Mouse (Mus musculus) brain, adult 2 months (tissue): ENCODE data around the gene Rnf123.
A peak's percentile ranks its signal among the peaks of the same experiment; 100 is the strongest.

Experiments used
- DNase-seq: peaks from one replicate; pipeline ENCODE4 v3.0.0; 2011; ENCODE audit warnings: low read depth, low spot score

Gene Rnf123

DNA sequence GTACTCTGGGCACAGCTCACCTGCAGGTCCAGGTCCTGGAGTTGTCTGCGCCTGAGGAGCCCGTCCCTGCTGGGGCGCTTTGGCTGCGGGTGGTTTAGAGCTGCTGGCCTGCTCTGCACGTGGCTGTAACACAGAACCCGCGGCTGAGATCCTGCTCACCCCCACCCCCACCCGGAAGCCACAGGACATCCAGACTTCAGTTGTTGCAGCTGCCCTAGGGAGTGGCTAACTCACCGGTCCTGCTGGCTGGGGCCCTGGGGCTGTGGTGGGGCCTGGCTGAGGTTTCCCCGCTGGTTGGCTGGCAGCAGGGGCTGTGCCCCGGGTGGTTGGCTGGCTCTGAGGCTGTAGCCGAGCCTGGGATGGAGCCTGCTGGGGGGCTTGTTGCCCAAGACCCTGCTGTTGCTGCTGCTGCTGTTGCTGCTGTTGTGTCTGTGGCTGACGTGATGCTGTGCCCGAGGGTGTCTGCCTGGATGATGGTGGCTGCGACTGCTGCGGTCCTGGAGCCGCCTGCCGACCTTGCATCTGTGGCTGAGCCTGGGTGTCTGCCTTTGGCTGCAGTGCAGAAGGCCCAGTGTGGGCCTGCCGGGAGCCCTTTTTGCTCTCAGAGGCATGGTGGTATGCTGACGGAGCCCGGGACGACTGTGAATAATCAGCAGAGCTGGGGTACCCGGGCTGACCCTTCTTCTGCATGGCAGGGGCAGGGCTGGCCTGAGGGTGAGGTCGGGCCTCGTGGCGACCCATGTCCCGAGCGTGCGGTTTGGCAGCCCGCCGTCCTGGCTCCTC is 21.8 kb upstream of the Rnf123 start:
- DNase-seq = no peak

DNA sequence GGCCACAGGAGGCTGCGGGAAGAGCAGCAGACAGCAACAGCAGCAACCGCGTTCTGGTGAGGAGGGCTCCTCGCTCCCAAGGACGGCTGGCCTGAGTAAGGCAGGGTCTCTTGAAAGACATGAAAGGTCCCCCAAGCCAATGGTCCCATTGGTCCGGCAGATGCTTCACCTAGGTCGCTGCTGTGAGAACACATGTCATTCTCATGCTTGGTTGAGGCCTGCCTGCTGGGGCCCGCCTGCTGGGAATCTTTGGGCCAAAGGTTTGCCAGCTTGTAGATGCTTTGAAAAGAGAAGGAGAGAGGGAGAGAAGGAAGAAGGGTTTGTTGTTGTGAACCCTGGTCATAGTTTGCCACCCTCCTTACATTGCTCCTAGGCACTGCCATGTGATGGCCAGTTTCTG is 16.5 kb upstream of the Rnf123 start:
- DNase-seq = peak; percentile 57

DNA sequence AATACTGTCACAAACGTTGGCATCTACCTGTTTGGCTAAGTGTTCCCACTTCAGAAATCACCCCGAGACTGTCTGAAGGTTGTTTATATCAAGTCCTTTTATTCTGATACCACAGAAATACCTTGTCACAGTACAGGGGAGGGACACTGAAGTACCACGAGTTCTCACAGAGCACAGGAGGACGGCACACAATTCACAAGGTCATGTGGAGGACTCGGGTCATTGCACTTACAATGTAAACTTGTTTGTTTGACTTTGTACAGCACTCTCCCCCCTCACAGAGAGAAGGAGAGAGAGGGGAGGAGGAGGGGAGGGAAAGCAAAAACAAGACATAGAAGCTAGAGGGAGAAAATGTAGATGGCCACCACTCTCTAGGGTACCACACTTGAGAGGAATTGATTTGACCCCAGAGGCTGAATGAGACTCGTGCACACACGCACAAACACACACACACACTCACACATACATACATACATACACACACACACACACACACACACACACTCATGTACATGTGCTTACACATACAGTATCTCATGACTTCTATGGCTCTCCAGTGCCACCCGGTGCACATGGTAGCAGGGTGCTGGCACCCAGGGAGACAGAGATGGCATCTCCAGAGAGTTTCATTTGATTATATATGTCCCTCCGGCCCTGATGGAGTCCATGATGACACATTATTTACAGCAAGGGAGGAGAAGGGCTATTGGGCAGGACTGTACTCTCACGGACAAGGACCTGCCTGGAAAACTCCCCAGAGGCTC is 13.0 kb upstream of the Rnf123 start:
- DNase-seq = no peak

DNA sequence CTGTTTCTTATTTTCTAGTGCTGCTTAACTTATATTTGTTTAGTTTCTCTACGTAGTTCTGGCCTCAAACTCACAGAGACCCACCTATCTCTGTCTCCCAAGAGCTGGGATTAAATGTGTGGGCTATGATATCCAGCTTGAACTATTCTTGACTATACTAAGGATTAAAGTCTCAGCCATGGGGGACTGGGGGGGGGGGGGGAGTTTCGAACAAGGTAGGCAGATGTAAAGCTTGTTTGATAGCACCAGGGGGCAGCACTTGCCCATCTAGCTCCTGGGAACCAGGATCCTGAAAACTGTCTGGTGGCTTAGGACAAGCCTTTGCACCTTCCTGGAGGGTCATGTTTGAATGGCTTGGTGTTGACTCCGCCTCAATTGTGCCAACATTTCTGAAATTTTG is 12.4 kb upstream of the Rnf123 start:
- peak; percentile 92 for DNase-seq

DNA sequence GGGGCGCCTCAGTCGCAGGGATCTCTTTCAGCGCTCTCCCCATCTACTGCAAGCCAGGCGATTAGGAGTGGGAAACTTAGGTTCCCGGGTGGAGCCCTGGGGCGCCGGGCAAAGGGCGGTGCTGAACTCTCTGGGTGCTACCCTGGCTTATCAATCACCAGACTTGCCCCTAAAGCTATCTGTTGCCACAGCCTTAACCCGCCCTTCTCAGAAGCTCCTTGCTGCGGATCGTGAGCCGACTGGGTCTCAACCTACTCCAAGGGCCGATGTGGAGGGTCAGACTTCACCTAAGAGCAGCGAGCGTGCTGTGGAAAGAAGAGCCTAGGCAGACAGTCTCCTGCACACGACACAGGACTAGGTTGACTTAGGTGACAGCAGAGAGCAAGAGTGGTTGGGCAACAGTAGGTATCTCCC is 11.9 kb upstream of the Rnf123 start:
- DNase-seq = no peak

DNA sequence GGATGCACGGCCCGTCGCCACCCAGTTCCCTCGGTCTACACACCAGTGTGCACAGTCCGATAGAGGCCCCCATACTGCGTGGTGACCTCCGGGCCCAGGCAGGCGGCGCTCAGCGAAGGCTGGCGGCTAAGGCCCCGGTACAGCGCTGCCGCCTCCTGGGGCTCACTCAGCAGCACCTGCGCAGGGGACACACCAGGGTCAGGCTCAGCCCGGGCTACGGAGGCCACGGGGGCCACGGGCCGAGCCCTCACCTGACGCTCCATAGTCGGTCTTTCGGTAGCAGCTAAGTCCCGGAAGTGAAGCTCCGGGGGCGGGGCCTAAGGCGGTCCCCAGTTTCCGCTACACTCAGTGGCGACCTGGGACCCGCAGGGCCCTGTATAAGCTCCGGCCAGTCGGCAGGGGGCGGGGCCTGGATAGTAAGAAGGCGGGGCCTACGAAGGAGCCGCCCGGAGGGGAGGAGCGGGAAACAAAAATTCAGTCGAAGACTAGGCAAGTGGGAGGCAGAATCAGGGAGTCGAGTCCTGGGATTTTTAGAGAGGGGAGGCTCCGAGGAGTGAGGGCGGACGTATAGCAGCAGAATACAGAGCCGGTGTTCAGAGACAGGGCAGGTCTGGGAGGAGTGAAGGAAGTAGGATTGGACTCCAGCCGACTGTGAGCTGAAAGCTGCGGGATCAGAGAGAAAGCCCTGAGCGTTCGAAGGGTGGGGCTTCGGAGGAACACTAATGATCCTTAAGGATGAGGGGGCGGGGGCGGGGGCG is 11.2 kb upstream of the Rnf123 start, which contains the start of gene Apeh:
Gene Apeh, minus strand, starts transcription at position 423 of the 758 bp plus-strand sequence.
- DNase-seq = peak; percentile 93

DNA sequence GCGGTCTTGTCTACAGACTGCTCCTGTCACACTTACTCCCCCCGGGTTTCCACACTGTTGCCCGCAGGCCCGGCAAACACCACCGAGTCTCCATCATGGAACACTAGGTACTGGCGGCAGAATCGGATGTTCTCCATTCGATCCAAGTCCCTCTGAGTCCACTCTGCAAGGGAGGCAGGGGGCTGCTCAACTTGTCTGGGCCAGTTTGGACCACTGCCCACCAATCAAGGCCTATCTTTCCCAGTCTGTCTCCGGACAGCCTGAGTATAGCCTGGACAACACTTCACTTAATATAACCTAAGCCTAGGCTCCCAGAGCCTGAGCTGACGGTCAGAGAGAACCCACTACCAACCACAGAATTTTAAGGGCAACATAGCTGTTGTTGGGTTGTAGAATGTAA is 10.4 kb upstream of the Rnf123 start:
- DNase-seq = no peak

DNA sequence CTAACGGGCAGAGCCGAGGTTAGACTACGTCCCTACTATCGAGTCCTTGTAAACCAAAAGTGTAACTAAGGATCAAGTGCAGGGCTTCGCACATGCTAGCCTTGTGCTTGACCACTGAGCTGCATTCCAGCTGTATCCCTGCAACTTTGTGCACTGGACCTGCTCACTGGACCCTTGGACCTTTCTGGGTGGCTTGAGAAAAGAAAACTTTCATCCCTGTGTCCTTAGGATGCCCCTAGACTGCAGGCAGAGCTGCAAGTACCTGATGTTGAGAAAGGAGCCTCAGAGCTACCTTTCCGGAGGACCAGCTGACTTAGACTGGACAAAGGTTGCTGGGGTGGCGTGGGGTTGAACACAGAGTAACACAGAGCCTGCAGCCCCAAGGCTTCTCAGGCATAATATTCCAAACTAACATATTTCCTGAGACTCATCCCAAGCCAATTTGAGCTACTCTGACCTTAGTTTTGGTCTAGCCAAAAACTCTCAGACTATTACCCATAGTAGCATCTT is 7.5 kb upstream of the Rnf123 start:
- no peak for DNase-seq

DNA sequence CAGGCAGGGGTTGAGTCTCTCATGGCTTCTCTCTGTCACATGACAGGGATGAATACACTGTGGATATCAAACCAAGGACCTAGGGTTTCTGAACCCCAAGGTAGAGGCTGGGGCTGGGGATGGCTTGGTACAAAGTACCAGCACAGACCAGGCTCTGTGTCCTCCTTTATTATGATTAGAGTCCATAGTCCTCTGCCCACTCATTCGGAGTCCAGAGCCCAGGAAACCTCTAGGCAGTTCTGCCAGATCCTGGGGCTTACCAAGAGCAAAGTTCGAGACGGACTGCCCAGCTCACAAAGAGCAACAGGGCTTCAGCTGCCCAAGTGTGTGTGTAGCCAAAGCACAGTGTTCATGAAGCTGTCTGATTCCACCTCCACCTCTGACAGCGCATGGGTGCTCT is 2.1 kb upstream of the Rnf123 start:
- DNase-seq = no peak

DNA sequence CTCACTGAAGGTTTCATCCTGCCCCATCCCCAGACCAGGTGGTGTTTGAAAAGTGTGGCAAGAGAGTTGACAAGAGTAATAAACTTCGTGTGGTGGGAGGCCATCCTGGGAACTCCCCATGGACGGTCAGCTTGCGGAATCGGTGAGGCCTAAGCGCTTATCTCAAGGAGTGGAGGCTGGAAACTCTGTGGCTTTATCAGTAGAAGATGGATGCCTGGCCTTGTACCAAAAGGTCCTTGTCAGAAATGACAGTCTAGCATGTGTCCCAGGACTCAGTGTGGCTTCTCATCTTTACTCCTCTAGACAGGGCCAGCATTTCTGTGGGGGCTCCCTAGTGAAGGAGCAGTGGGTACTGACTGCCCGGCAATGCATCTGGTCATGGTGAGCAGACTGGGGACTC is 415 bp upstream of the Rnf123 start:
- DNase-seq = no peak

DNA sequence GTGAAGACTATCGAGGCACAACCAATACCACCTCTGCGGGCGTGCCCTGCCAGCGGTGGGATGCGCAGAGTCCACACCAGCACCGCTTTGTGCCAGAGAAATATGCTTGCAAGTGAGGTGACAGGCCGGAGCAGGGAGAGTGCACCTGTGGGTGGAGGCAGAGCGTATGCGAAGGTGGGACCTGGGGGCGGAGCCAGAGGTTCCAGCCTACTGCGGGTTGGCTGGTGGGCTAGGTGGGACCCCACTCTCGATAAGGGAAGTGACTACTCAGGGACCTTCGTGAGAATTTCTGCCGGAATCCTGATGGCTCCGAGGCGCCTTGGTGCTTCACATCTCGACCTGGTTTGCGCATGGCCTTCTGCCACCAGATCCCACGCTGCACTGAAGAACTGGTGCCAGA is 597 bp downstream of the Rnf123 start:
- no peak for DNase-seq

DNA sequence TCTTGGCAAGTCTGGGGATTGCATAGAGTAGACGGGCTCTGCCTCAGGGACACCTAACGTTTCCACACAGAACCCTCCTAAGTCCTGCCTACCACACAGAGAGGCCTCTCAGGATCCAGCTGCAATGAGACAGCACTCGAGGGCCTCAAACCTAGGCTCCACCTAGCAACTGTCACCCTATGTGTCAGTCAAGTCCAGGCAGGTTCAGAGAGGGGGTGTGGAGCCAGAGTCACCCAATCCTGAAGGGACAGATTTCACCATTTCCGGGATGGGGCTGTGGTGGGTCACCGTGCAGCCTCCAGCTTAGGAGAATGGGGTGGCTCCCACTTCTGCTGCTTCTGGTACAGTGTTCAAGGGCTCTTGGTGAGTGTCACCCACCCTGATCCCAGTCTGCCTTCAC is 3.0 kb downstream of the Rnf123 start, which contains the start of gene Mst1:
Gene Mst1, plus strand, starts transcription at position 269 of the 400 bp plus-strand sequence.
- no peak for DNase-seq

DNA sequence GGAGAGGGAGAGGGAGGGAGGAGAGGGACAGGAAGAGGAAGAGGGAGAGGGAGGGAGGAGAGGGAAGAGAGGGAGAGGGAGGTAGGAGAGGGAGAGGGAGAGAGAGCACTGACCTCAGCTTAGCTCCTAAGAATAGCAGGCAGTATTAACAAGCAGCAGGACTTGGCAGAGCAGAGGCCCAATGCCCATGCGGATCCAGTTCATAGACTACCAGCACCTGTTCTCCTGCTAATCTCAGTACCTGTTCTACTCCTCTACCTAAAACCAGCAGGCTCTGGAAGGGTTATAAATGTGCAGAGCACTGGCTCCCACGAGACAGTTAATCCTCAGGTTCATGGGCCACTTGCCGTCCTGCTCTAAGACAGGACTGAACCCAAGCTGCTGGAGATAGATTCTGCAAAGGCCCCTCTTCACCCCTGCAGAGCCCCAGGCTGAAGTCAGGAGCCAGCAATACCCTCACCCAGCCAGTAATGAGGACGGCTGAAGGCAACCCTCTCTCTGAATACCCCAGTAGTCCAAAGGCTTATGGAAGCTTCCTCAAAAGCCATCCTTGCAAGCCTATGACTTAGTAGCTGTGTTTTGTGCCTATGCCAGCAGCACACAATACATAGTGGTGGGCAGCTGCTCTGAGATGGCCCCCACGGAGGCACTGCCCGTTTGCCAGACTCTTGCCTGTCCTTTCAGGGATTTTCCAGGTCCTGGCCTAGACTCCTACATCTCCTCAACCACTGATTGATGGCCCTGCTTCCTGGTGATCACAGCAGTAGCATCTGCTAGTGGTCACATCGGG is 9.8 kb downstream of the Rnf123 start:
- DNase-seq = peak; percentile 98

DNA sequence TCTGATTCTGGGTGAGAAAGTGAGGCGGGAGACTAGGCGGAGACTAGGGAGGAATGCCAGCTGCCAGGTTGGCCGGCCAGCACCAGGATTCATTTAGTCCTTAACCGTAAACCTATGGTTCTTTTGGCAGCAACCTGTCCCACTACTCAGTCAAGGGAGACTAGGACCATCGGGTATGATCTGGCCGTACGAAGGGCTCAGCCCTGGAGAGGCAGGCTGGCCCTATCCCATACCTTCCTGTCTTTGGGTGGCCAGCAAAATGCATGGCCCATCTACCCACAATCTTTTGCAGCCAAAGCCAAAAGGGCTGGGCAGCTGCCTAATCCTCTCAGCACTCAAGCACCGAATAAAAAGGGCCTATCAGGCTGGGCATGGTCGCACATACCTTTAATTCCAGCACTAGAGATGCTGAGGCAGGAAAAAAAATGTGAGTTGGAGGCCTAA is 10.6 kb downstream of the Rnf123 start:
- peak; percentile 83 for DNase-seq

DNA sequence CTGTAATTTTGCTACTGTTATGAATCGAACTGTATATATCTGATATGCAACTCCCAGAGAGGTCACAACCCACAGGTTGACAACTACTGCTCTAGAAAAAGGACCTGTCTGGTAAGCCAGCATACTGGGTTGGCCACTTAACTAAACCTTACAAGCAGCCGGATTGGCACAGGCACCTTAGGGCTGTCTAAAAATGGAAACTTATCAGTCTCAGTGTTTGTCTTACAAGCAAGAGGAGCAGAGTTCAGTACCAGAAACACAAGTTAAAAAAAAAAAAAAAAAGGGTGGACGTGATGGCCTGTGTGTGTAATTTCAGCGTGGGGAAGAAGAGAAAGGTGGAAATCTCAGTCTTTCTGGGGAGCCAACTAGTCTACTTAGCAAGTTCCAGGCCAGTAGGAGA is 11.3 kb downstream of the Rnf123 start:
- no peak for DNase-seq

DNA sequence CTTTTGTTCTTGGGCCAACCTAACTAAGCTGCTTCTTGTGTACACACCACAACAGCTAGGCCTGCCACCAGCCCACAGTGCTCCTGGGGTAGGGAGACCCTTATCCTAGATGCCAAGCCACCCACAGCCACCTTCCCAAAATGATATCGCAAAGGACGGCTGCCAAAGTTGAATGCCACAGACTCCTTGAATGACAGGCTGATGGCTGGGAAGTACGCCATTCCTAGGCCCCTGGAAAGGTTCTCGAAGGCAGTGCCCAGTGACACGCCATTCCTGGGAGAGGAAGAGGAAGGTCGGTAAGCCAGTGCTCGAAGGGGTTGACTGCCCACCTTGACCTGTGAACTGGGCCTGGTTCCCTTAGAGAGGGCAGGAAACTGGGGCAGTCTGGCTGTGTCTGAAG is 13.6 kb downstream of the Rnf123 start:
- no peak for DNase-seq

DNA sequence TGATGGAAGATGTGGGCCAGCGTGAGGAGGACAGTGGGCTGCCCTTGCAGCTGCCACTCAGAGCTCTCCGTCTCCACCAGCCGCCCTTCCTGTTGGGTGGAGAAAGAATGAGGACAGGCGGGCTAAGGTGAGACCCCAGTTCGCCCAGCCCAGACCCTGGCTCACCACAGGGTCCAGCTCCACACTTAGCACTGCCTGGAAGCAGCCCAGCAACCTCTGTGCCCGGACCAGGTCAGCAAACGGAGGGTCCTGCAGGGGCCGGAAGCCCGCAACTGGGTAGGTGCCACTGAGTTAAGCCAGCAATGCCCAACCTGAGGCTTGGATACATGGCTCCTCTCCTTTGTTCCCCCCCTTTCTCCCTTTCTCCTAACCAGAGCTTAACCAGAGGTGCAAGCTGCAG is 14.1 kb downstream of the Rnf123 start:
- DNase-seq = no peak

DNA sequence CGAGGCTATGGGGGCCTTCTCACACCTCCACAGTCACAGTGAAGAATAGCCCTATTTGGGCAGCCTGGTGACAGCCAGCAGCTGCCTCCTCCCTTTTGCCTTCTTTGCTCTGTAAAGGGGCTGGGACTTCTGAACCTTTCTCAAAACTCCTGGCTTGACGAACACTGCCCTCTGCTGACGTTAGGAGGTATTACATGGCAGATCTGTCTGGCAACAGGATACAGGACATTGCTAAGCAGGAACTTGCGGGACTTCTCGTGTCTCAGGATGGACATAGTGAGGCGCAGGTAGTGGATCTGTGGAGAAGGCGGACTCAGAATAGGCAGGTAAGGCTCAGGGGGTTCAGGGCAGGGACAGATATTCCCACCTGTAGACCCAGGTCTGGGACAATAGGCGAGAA is 15.2 kb downstream of the Rnf123 start:
- DNase-seq = peak; percentile 96

DNA sequence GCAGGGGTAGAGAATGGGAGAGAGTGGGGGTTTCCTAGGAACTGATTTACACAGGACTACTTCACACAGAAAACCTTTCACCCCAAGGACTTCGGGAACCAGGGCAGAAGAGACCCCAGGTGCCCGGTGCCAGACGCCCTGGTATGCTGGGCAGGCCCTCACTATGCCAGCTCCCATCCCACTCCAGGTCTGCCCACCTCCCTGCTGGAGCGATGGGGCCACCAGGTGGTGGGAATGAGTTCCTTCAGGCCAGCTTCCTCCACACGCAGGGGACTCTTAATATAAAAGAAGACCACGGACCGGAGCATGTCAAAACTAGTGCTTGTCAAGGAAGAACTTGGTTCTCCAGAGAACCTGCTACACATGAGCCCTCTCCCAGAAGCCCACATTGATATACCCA is 15.9 kb downstream of the Rnf123 start:
- no peak for DNase-seq

DNA sequence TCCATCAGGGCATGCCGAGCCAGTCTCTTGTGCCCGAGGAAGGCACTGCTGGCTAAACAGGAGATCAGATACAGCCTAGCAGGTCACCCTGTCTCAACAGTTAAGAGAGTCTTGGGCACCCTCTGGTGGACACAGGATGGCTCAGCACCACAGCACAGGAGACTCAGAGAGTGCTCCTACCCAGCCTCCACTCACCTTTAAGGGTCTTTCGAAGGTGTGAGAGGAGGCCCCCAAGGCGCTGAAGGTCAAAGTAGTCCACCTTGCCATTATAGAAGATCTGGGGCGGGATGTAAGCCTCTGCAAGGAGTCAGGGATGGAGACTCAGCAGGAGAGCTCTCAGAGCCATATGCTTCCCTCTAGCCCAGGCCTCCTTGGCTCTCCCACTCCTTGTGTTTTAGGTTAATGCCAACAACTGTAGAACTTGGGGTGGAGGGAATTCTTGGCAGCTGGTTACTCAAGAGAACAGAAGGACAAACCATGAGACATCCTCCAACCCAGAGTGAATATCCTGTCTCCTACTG is 17.6 kb downstream of the Rnf123 start:
- peak; percentile 92 for DNase-seq

DNA sequence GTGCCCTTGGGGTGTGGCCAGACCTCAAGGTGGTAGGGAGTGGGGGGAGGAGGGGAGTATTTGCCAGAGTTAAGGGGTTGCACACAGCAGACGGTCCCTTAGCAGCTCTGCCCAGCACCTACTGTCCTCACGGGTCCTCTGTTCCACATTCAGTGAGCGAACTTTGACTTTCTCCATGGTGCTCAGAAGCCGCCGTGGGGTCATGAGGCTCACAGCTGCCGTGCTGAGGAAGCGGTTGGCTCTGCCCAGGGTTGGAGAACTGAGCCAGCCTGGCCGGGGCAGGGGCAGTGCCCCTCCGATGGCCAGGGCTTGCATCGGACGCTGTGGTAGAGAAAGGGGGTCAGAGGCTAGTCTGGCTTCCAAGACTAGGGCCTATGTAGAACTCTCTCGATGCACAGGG is 19.8 kb downstream of the Rnf123 start:
- DNase-seq = no peak
